Mouse (Mus musculus) kidney, adult 2 months (tissue): ENCODE results near the gene Txndc16.

Experiments
- CTCF ChIP-seq: fragments of 200-500 bp; conservative IDR thresholded peaks from 2 replicates; pipeline ENCODE4 v1.5.1; 2011; ENCODE audit warnings: low read depth, mild to moderate bottlenecking, control low read depth, low read length, moderate library complexity, mixed read lengths; ENCODE audit not compliant: insufficient read depth, insufficient read length
- POLR2A ChIP-seq: fragments of 200-500 bp; IDR thresholded peaks from one replicate; pipeline ENCODE4 v1.6.1; 2011; ENCODE audit warnings: low read depth, low read length, control low read depth

- TF ChIP-seq CTCF: no peak
- TF ChIP-seq POLR2A: no peak
These were observed 8.7 kb downstream of the Txndc16 start for GRCm38 (mm10) chr14:45211431-45211830.
